Mouse (Mus musculus): ENCODE measurements at regions not wholly inside any gene's neighbourhood (a gene's known extent, or its start where the extent isn't known, plus 50 kb on each side); places are given as distances from the start of the nearest gene placed in this dataset.
A peak's percentile ranks its signal among the peaks of the same experiment; 100 is the strongest.

DNA sequence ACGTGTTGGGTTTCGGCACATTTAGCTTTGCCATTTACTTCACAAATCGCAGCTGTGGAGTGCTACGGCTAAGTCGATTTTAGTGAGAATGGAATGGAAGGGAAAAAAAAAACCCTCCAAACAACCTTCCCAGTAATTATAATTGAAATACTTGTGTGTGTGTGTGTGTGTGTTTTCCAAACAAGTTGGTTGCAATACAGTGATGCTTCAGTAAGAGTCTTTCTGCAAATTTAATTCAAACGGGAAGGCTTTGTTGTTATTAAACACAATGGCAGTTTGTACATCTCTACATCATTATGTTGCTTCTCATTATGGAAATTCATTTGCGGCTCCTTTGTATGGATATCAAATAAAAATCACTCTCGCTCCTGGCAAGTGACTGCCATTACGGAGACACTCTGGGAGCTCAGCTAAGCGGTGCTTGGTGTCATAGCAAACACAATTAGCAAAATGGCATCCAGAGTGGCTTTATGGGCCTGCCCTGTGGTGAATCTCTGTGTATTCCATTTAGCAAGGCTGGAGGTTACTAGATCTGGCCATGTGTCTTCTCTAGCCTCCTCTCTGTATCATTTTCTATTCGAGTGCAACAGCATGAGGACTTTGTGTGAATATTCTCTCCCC is 165.4 kb upstream of the Kif2a start:
- Histone ChIP-seq H3K27ac (replicated peaks) (peak overlapping the region; percentile 51), H3K4me1 (peaks cover 9% of the 10 kb centered on the region), H3K9me3 (no peaks in the 10 kb centered on the region), H3K36me3 (no peaks in the 10 kb centered on the region), H3K9ac (replicated peaks) (no peak overlapping the region), H3K4me2 (replicated peaks) (no peak overlapping the region), H3K4me3 (no peak overlapping the region), H3K27me3 (no peaks in the 10 kb centered on the region)
- WGBS, result 52% methylated on average over 11 of the region's 11 CpGs
- 0 out of 2 replicates have a peak, but pooled peaks have one; percentile 35 for ATAC-seq (replicated peaks)

DNA sequence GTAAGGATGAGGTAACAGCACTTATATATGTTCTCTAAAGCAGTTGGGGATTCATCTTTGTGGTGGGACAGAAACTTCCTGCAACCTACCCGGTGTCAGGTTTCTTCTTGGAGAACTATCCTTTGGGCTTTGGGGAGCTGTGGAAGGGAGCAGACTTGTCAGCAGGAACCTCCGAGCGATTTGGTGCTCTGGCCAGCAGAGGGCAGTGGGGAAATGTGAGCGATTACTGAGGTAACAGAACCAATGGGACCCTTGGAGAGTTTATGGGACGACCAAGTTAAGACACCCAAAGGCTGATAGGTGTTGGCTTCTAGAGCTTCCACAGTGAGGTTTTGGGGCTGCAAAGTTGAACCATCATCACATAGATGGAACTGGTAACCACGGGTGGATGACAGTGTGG is 160.6 kb upstream of the Kif2a start:
- Histone ChIP-seq H3K9me3 (no peaks in the 10 kb centered on the region), H3K4me1 (peaks cover 7% of the 10 kb centered on the region), H3K27ac (replicated peaks) (no peak overlapping the region), H3K27me3 (no peaks in the 10 kb centered on the region), H3K9ac (replicated peaks) (no peak overlapping the region), H3K4me3 (no peak overlapping the region), H3K4me2 (replicated peaks) (no peak overlapping the region), H3K36me3 (no peaks in the 10 kb centered on the region)
- 15% methylated on average over 6 of the region's 6 CpGs for WGBS
- peak; percentile 43; the same call in 1 of the 2 replicates for ATAC-seq (replicated peaks)

DNA sequence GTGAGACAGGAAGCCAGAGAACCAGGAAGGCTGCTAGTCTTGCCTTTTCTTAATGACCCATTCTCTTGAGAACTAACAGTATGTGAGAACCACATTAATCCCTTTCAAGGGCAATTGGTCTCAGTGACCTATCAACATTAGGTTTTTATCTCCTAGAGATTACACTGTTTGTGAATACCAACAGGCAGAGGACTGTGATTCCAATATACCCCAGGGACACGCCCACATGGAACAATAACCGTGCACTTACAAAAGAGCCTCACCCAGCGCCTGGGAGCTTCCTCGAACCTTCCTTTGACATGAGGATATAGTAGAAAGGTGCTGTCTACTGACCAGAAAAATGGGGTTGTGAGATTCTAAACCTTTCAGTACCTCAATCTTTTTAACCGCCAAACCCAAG is 157.6 kb upstream of the Kif2a start:
- 86% methylated on average over 5 of the region's 5 CpGs for WGBS
- H3K27ac ChIP-seq (replicated peaks), result no peak overlapping the region
- ATAC-seq (replicated peaks), result no peak
- no peak overlapping the region for H3K9ac ChIP-seq (replicated peaks)
- H3K36me3 ChIP-seq, result no peaks in the 10 kb centered on the region
- H3K4me2 ChIP-seq (replicated peaks), result no peak overlapping the region
- no peaks in the 10 kb centered on the region for H3K9me3 ChIP-seq
- no peaks in the 10 kb centered on the region for H3K27me3 ChIP-seq
- no peak overlapping the region for H3K4me3 ChIP-seq
- H3K4me1 ChIP-seq, result no peaks in the 10 kb centered on the region

DNA sequence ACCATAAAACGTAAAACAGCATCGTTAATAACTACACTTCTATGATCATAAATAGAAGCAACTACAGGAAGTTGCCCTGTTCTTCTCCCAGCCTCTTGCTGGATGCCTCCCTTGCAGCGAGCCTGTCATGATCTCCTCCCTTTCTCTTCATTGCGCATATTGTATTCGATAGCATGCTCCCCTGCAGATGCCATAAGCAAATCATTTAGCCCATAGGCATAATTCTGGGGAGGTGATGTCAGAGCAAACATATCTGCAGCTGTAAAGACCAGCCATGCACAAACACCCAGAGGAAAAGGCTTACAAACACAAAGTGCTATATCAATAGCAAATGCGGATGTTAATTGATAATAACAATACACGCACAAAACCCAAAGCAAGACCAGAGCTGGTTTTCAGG is 155.7 kb upstream of the Kif2a start:
- no peak overlapping the region for H3K4me2 ChIP-seq (replicated peaks)
- WGBS, result 84% methylated on average over 7 of the region's 7 CpGs
- H3K4me3 ChIP-seq, result no peak overlapping the region
- no peaks in the 10 kb centered on the region for H3K4me1 ChIP-seq
- no peak overlapping the region for H3K9ac ChIP-seq (replicated peaks)
- no peaks in the 10 kb centered on the region for H3K27me3 ChIP-seq
- H3K9me3 ChIP-seq, result no peaks in the 10 kb centered on the region
- H3K36me3 ChIP-seq, result no peaks in the 10 kb centered on the region
- H3K27ac ChIP-seq (replicated peaks), result no peak overlapping the region
- no peak for ATAC-seq (replicated peaks)

DNA sequence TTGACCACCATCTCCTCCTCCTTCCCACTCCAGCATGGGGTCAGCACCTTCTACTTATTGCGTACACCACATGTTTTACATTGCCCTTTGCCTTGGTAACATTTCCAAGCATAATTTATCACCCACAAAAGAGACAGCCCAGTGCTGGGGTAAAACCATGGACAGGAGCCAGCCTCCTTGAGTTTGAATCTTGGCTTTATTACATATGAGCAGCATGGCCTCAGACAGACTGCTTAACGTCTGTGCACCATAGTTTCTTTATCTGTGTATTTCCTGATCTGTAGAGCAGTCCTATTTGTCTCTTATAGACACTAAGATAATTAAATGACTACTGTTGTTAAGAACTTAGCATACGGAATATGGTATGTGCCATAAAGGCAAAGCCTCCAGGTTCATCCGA is 154.0 kb upstream of the Kif2a start:
- Histone ChIP-seq H3K27me3 (no peaks in the 10 kb centered on the region), H3K9me3 (no peaks in the 10 kb centered on the region), H3K9ac (replicated peaks) (no peak overlapping the region), H3K27ac (replicated peaks) (peak overlapping the region; percentile 70), H3K4me3 (no peak overlapping the region), H3K36me3 (no peaks in the 10 kb centered on the region), H3K4me2 (replicated peaks) (no peak overlapping the region), H3K4me1 (no peaks in the 10 kb centered on the region)
- 68% methylated on average over 4 of the region's 4 CpGs for WGBS
- peak; percentile 82 for ATAC-seq (replicated peaks)

DNA sequence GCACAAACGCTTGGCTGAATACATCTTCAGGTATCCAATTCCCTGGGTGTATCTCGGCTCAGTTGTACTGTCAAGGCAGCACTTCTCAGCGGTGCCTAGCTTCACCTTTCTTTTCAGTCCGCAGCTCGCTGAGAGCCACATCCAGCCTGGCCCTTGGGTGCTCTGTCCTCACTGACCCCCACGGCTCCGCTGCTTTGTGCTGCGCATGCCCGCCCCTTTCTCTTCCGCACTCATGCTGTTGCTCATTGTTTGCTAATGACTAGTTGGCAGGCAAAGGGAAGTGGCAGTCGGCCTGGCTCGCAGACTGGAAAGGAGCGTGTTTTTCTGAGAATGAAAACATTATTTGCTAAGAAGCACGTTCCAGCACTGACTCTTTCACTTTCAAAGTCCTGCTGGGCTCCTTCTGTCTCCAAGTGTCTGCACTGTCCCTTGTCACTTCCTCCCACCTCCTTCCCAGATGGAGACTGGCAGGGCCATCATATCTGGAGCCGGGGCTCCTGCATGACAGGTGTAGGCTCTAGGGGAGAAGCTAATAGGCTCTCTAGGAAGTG is 146.7 kb upstream of the Kif2a start:
- H3K27ac ChIP-seq (replicated peaks), result peak overlapping the region; percentile 64
- peak; percentile 86 for ATAC-seq (replicated peaks)
- no peaks in the 10 kb centered on the region for H3K27me3 ChIP-seq
- H3K4me2 ChIP-seq (replicated peaks), result peak overlapping the region; percentile 61
- no peaks in the 10 kb centered on the region for H3K36me3 ChIP-seq
- 3% methylated on average over 15 of the region's 15 CpGs for WGBS
- peak overlapping the region; percentile 35 for H3K4me3 ChIP-seq
- H3K9ac ChIP-seq (replicated peaks), result peak overlapping the region; percentile 33; the same call in 1 of the 2 replicates
- H3K4me1 ChIP-seq, result peaks cover 22% of the 10 kb centered on the region
- H3K9me3 ChIP-seq, result no peaks in the 10 kb centered on the region

DNA sequence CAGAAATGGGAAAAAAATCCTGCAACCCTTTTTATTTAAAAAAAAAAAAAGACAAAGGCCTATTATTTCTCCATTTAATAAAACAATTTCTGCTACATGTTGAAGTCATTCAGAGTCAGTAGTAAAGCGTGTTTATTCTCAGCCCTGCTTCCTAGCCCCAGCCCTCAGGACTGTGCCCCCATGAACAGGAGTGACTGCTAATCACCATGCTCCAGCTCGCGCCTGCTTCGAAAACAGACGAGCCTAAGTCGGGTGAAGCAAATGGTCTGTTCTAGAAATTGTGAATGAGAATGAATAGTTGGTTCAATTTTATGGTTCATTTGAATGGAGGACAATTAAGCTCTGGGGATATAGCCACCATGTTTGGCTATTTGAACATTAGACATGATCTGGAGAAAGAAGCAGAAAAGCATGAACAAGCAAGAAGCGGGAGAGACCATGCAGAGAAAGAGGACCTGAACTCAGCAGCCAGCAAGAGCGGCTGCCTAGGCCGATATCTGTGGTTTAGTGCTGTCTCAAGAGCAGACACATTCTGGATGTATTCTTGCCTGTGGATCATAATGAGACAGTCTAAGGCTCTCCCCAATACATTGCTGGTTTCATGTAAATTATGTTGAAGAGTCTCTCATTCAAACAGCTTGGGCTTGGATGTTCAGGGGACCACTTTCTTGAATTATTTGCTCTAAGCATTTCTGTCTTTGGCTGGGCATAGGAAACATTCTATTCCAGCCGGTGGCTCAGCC is 146.1 kb upstream of the Kif2a start:
- ATAC-seq (replicated peaks), result peak; percentile 64
- Histone ChIP-seq H3K27me3 (no peaks in the 10 kb centered on the region), H3K27ac (replicated peaks) (peak overlapping the region; percentile 64), H3K9me3 (no peaks in the 10 kb centered on the region), H3K4me1 (peaks cover 22% of the 10 kb centered on the region), H3K4me2 (replicated peaks) (peak overlapping the region; percentile 61), H3K4me3 (peak overlapping the region; percentile 35), H3K36me3 (no peaks in the 10 kb centered on the region), H3K9ac (replicated peaks) (peak overlapping the region; percentile 33; the same call in 1 of the 2 replicates)
- 21% methylated on average over 10 of the region's 10 CpGs for WGBS

DNA sequence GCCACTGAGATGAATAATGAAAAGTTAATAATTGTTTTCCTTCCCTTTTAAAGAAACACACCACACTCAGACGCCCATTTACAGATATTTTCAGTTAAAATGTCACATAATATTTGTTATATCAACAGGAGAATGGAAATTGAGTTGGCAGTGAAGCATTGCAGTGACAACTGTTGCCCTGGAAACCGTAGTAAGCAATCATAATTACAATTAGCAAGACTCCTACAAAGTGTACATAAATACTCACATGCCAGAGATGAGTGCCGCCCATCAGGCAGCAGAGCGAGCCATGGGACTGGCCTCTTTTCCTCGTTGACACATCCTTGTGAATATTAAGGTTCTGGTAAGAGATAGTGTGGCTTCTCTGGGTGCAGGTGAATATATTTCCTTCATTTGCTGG is 129.6 kb upstream of the Kif2a start:
- Histone ChIP-seq H3K27ac (replicated peaks) (no peak overlapping the region), H3K4me2 (replicated peaks) (no peak overlapping the region), H3K9me3 (no peaks in the 10 kb centered on the region), H3K4me3 (no peak overlapping the region), H3K36me3 (no peaks in the 10 kb centered on the region), H3K9ac (replicated peaks) (no peak overlapping the region), H3K27me3 (no peaks in the 10 kb centered on the region), H3K4me1 (0 out of 2 replicates have a peak, but pooled peaks cover 4% of the 10 kb centered on the region)
- 49% methylated on average over 5 of the region's 5 CpGs for WGBS
- 0 out of 2 replicates have a peak, but pooled peaks have one; percentile 43 for ATAC-seq (replicated peaks)

DNA sequence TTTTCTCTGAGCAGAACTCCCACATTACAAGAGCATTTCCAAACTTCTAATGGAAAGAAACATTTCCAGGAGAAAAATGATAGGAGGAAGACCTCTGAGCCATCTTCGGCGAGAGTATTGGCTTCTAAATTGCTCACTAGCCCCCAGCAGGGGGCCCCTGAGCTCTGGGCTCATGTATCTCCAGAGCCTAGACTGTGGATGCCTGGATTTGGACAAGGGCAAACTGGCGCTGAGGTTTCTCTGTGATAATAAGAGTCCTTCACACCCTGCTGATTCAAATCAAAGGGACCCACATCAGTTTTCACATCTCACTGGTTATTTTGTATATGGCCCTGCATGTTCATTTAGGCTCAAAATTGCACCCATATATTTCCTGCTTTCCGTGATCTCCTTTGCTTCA is 119.3 kb upstream of the Kif2a start:
- Histone ChIP-seq H3K4me1 (no peaks in the 10 kb centered on the region), H3K4me2 (replicated peaks) (no peak overlapping the region), H3K36me3 (no peaks in the 10 kb centered on the region), H3K9me3 (no peaks in the 10 kb centered on the region), H3K27me3 (no peaks in the 10 kb centered on the region), H3K4me3 (no peak overlapping the region), H3K27ac (replicated peaks) (no peak overlapping the region), H3K9ac (replicated peaks) (no peak overlapping the region)
- WGBS, result 55% methylated on average over 4 of the region's 4 CpGs
- ATAC-seq (replicated peaks), result no peak

DNA sequence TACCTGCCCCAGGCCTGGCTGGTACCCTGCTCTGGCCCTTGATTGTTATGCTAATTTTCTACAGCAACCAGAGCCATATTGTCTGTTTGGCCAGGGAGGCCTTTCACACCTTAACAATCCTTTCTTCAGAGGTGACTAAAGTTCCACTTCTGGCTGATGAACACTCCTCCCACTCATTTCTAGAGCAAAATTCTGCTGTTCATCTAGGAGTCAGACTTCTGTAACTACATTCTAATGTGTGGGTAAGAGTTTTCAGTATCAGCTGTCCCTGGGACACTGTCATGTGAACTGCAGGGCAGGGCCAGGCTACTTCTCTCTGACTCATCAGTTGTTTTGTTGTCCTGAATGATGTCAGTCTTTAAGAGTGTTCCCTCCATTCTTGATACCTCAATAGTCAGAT is 112.2 kb upstream of the Kif2a start:
- Histone ChIP-seq H3K9me3 (no peaks in the 10 kb centered on the region), H3K4me3 (no peak overlapping the region), H3K9ac (replicated peaks) (no peak overlapping the region), H3K27ac (replicated peaks) (no peak overlapping the region), H3K36me3 (no peaks in the 10 kb centered on the region), H3K4me1 (no peaks in the 10 kb centered on the region), H3K4me2 (replicated peaks) (no peak overlapping the region), H3K27me3 (no peaks in the 10 kb centered on the region)
- ATAC-seq (replicated peaks), result no peak

DNA sequence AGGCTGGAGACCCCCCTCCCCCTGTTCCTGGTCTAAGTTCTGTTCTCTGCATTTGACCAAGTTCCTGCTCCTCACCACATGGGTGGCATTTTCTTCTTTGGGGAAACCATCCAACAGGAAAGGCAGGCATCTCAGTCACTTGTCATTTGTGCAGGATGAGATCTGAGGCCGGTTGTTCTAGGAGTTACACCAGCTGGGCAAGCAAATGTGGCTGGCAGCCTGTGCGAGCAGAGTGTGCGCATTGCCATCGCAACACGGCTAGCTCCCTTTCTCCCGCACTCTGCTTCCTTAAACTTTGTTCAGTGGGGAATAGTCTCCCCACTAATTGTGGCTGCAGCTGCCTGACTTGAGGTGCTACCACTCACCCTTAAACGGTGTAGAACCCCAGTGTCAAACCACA is 104.7 kb upstream of the Kif2a start:
- Histone ChIP-seq H3K9me3 (no peaks in the 10 kb centered on the region), H3K4me3 (no peak overlapping the region), H3K9ac (replicated peaks) (no peak overlapping the region), H3K4me1 (no peaks in the 10 kb centered on the region), H3K27ac (replicated peaks) (0 out of 2 replicates have a peak overlapping the region, but pooled peaks have one; percentile 23), H3K4me2 (replicated peaks) (no peak overlapping the region), H3K36me3 (no peaks in the 10 kb centered on the region), H3K27me3 (no peaks in the 10 kb centered on the region)
- WGBS, result 81% methylated on average over 7 of the region's 7 CpGs
- ATAC-seq (replicated peaks), result no peak

DNA sequence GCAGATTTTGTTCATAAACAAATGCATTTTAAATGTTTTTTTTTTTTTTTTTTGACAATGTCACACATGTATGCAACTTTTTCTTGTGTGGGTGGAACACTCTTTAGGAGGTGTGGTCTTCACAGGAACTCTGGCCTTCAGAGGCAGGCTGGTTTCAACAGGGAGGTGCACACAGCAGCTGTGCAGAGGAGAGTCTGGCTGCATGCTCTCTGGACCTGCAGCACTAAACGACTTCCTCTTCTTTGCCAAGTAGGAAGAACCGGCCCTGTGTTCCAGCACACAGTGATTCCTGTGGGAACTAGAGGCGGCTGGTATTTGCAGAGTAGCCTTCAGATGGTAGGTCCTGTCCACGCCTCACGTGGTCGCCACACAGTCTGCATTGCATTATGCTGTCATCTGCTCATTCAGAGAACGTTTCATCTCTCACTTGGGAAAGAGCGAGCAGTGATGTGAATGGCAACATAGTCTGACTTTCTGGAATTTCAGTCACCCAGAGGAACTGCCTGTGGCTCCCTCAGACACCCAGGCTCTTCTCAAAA is 102.3 kb upstream of the Kif2a start:
- H3K9me3 ChIP-seq, result no peaks in the 10 kb centered on the region
- H3K4me2 ChIP-seq (replicated peaks), result no peak overlapping the region
- H3K27ac ChIP-seq (replicated peaks), result no peak overlapping the region
- no peaks in the 10 kb centered on the region for H3K27me3 ChIP-seq
- H3K4me3 ChIP-seq, result no peak overlapping the region
- no peaks in the 10 kb centered on the region for H3K36me3 ChIP-seq
- ATAC-seq (replicated peaks), result no peak
- 82% methylated on average over 8 of the region's 8 CpGs for WGBS
- H3K4me1 ChIP-seq, result no peaks in the 10 kb centered on the region
- H3K9ac ChIP-seq (replicated peaks), result no peak overlapping the region
